Mouse (Mus musculus): ENCODE measurements around the gene Epha8. TPM values are rescaled to one million over a fixed set of nuclear protein-coding genes. Genes with fewer than 3 reads are reported as not detected.

Epha8 gene
- polyA plus RNA-seq, 1 experiment from 2014 or later: 2.8 TPM

GRCm38 (mm10) chr4:136918834-136919233 is 37.8 kb downstream of the Epha8 start:
- H3K27me3 ChIP-seq: peaks cover 33% of the 10 kb centered on the region
- H3K9ac ChIP-seq: no peak overlapping the region
- no peak overlapping the region for H3K27ac ChIP-seq
- 86% methylated on average over 8 of the region's 8 CpGs for WGBS
- no peaks in the 10 kb centered on the region for H3K36me3 ChIP-seq
- H3K4me2 ChIP-seq (replicated peaks): no peak overlapping the region
- H3K4me3 ChIP-seq: no peak overlapping the region
- H3K4me1 ChIP-seq: peaks cover 19% of the 10 kb centered on the region
- ATAC-seq (ENCODE audit: low FRiP score): no peak
- H3K9me3 ChIP-seq (replicated peaks): no peaks in the 10 kb centered on the region

- Histone ChIP-seq H3K36me3 (no peaks in the 10 kb centered on the region), H3K9ac (no peak overlapping the region), H3K4me2 (replicated peaks) (no peak overlapping the region), H3K9me3 (replicated peaks) (no peaks in the 10 kb centered on the region), H3K4me3 (no peak overlapping the region), H3K27ac (0 out of 2 replicates have a peak overlapping the region, but pooled peaks have one; percentile 52), H3K27me3 (peaks cover 27% of the 10 kb centered on the region), H3K4me1 (peaks cover 27% of the 10 kb centered on the region)
- 35% methylated on average over 7 of the region's 7 CpGs for WGBS
- ATAC-seq (ENCODE audit: low FRiP score): no peak; the same call in 1 of the 2 replicates
Observed at GRCm38 (mm10) chr4:136917165-136917524, 39.5 kb downstream of the Epha8 start.

GRCm38 (mm10) chr4:136916359-136917164 is 40.1 kb downstream of the Epha8 start:
- Histone ChIP-seq H3K9me3 (replicated peaks) (no peaks in the 10 kb centered on the region), H3K9ac (no peak overlapping the region), H3K36me3 (no peaks in the 10 kb centered on the region), H3K4me3 (no peak overlapping the region), H3K4me2 (replicated peaks) (no peak overlapping the region), H3K4me1 (peaks cover 33% of the 10 kb centered on the region), H3K27me3 (peaks cover 33% of the 10 kb centered on the region), H3K27ac (peak overlapping the region; percentile 52; the same call in 1 of the 2 replicates)
- no peak; the same call in 1 of the 2 replicates for ATAC-seq (ENCODE audit: low FRiP score)
- WGBS: 51% methylated on average over 20 of the region's 20 CpGs

GRCm38 (mm10) chr4:136912841-136913240 is 43.8 kb downstream of the Epha8 start:
- 6% methylated on average over 9 of the region's 9 CpGs for WGBS
- H3K4me2 ChIP-seq (replicated peaks): no peak overlapping the region
- no peak overlapping the region for H3K4me3 ChIP-seq
- ATAC-seq (ENCODE audit: low FRiP score): no peak
- H3K27ac ChIP-seq: no peak overlapping the region
- peaks cover 41% of the 10 kb centered on the region for H3K4me1 ChIP-seq
- no peaks in the 10 kb centered on the region for H3K9me3 ChIP-seq (replicated peaks)
- H3K36me3 ChIP-seq: no peaks in the 10 kb centered on the region
- no peak overlapping the region for H3K9ac ChIP-seq
- peaks cover 43% of the 10 kb centered on the region for H3K27me3 ChIP-seq

- ATAC-seq (ENCODE audit: low FRiP score): peak; percentile 10; the same call in 1 of the 2 replicates
- Histone ChIP-seq H3K4me2 (replicated peaks) (peak overlapping the region; percentile 40), H3K27me3 (peaks cover 45% of the 10 kb centered on the region), H3K4me3 (no peak overlapping the region), H3K9ac (no peak overlapping the region), H3K36me3 (no peaks in the 10 kb centered on the region), H3K4me1 (peaks cover 36% of the 10 kb centered on the region), H3K27ac (peak overlapping the region; percentile 48; the same call in 1 of the 2 replicates), H3K9me3 (replicated peaks) (no peaks in the 10 kb centered on the region)
- 36% methylated on average over 9 of the region's 9 CpGs for WGBS
Observed at GRCm38 (mm10) chr4:136911804-136912203, 44.8 kb downstream of the Epha8 start.

- peak overlapping the region; percentile 40 for H3K4me2 ChIP-seq (replicated peaks)
- WGBS: 2% methylated on average over 17 of the region's 17 CpGs
- H3K27me3 ChIP-seq: peaks cover 51% of the 10 kb centered on the region
- H3K9me3 ChIP-seq (replicated peaks): no peaks in the 10 kb centered on the region
- H3K9ac ChIP-seq: no peak overlapping the region; the same call in 1 of the 2 replicates
- H3K4me1 ChIP-seq: peaks cover 30% of the 10 kb centered on the region
- H3K4me3 ChIP-seq: no peak overlapping the region
- H3K27ac ChIP-seq: peak overlapping the region; percentile 48
- ATAC-seq (ENCODE audit: low FRiP score): peak; percentile 67
- H3K36me3 ChIP-seq: no peaks in the 10 kb centered on the region
Observed at GRCm38 (mm10) chr4:136911211-136911646, 45.4 kb downstream of the Epha8 start.

GRCm38 (mm10) chr4:136907809-136908208 is 48.8 kb downstream of the Epha8 start:
- no peak overlapping the region for H3K27ac ChIP-seq
- ATAC-seq (ENCODE audit: low FRiP score): no peak
- no peak overlapping the region for H3K4me3 ChIP-seq
- peaks cover 72% of the 10 kb centered on the region for H3K27me3 ChIP-seq
- H3K9ac ChIP-seq: no peak overlapping the region
- no peaks in the 10 kb centered on the region for H3K9me3 ChIP-seq (replicated peaks)
- no peak overlapping the region for H3K4me2 ChIP-seq (replicated peaks)
- H3K36me3 ChIP-seq: no peaks in the 10 kb centered on the region
- peaks cover 31% of the 10 kb centered on the region for H3K4me1 ChIP-seq

GRCm38 (mm10) chr4:136907033-136907432 is 49.6 kb downstream of the Epha8 start:
- 9% methylated on average over 7 of the region's 7 CpGs for WGBS
- H3K9me3 ChIP-seq (replicated peaks): no peaks in the 10 kb centered on the region
- no peak overlapping the region for H3K4me2 ChIP-seq (replicated peaks)
- peaks cover 23% of the 10 kb centered on the region for H3K4me1 ChIP-seq
- H3K27me3 ChIP-seq: peaks cover 71% of the 10 kb centered on the region
- H3K36me3 ChIP-seq: no peaks in the 10 kb centered on the region
- no peak for ATAC-seq (ENCODE audit: low FRiP score)
- no peak overlapping the region for H3K27ac ChIP-seq
- no peak overlapping the region for H3K9ac ChIP-seq
- no peak overlapping the region for H3K4me3 ChIP-seq

- Histone ChIP-seq H3K9ac (no peak overlapping the region), H3K27ac (no peak overlapping the region), H3K4me1 (peaks cover 11% of the 10 kb centered on the region), H3K27me3 (peaks cover 53% of the 10 kb centered on the region), H3K4me2 (replicated peaks) (peak overlapping the region; percentile 35), H3K36me3 (no peaks in the 10 kb centered on the region), H3K9me3 (replicated peaks) (no peaks in the 10 kb centered on the region), H3K4me3 (no peak overlapping the region)
- peak; percentile 68; the same call in 1 of the 2 replicates for ATAC-seq (ENCODE audit: low FRiP score)
- 2% methylated on average over 23 of the region's 23 CpGs for WGBS
Observed at GRCm38 (mm10) chr4:136904767-136905539, 51.7 kb downstream of the Epha8 start.

- Histone ChIP-seq H3K9me3 (replicated peaks) (no peaks in the 10 kb centered on the region), H3K4me1 (peaks cover 11% of the 10 kb centered on the region), H3K9ac (no peak overlapping the region), H3K4me3 (no peak overlapping the region), H3K4me2 (replicated peaks) (no peak overlapping the region), H3K27me3 (peaks cover 52% of the 10 kb centered on the region), H3K27ac (no peak overlapping the region), H3K36me3 (no peaks in the 10 kb centered on the region)
- 65% methylated on average over 7 of the region's 7 CpGs for WGBS
- ATAC-seq (ENCODE audit: low FRiP score): no peak
Observed at GRCm38 (mm10) chr4:136899154-136899553, 57.5 kb downstream of the Epha8 start.

GRCm38 (mm10) chr4:136898637-136899036 is 58.0 kb downstream of the Epha8 start, which contains the start of gene C1qa:
Gene C1qa, minus strand, starts transcription at chr4:136898803.
- 81% methylated on average over 9 of the region's 9 CpGs for WGBS
- Histone ChIP-seq H3K4me3 (no peak within 1 kb of the TSS), H3K4me2 (replicated peaks) (no peak within 1 kb of the TSS), H3K4me1 (peaks cover 11% of the 10 kb centered on the region), H3K27ac (no peak within 1 kb of the TSS), H3K36me3 (no peaks in the 10 kb centered on the region), H3K9ac (no peak within 1 kb of the TSS), H3K27me3 (peaks cover 50% of the 10 kb centered on the region), H3K9me3 (replicated peaks) (no peaks in the 10 kb centered on the region)
- no peak for ATAC-seq (ENCODE audit: low FRiP score)

GRCm38 (mm10) chr4:136898084-136898598 is 58.5 kb downstream of the Epha8 start:
- no peaks in the 10 kb centered on the region for H3K36me3 ChIP-seq
- no peak overlapping the region for H3K27ac ChIP-seq
- 66% methylated on average over 9 of the region's 9 CpGs for WGBS
- H3K9ac ChIP-seq: no peak overlapping the region
- peaks cover 11% of the 10 kb centered on the region for H3K4me1 ChIP-seq
- H3K4me3 ChIP-seq: no peak overlapping the region
- H3K9me3 ChIP-seq (replicated peaks): no peaks in the 10 kb centered on the region
- no peak overlapping the region for H3K4me2 ChIP-seq (replicated peaks)
- H3K27me3 ChIP-seq: peaks cover 54% of the 10 kb centered on the region
- ATAC-seq (ENCODE audit: low FRiP score): no peak
